Mouse (Mus musculus): ENCODE data around the gene Cngb1.

- TF ChIP-seq CTCF (IDR thresholded peaks at IDR 0.05) (no peak), POLR2A (IDR thresholded peaks at IDR 0.05; ENCODE audit: insufficient read depth, low read depth, low read length) (no peak)
Observed at GRCm38 (mm10) chr8:95315350-95315749, 9.0 kb upstream of the Cngb1 start.
